Mouse (Mus musculus) 3134 (cell line): ENCODE measurements at regions not wholly inside any gene's neighbourhood (a gene's known extent, or its start where the extent isn't known, plus 50 kb on each side); places are given as distances from the start of the nearest gene placed in this dataset.

Source experiments
- DNase-seq: peaks from one replicate; pipeline ENCODE4 v3.0.0-alpha.2; 2011; ENCODE audit warnings: low spot score; ENCODE audit not compliant: insufficient read length; ENCODE audit errors: extremely low read depth

- no peak for DNase-seq
Measured at GRCm38 (mm10) chr14:58273693-58274419, 203.5 kb downstream of the Fgf9 start.

GRCm38 (mm10) chr14:58265373-58265772, 195.0 kb downstream of the Fgf9 start:
- DNase-seq: no peak

GRCm38 (mm10) chr14:58264401-58264800, 194.1 kb downstream of the Fgf9 start:
- DNase-seq: no peak

GRCm38 (mm10) chr14:58253369-58253968, 183.1 kb downstream of the Fgf9 start:
- DNase-seq: peak; percentile 76

- DNase-seq: no peak
Measured at GRCm38 (mm10) chr14:58225869-58226268, 155.5 kb downstream of the Fgf9 start.

- DNase-seq: no peak
Measured at GRCm38 (mm10) chr14:58224419-58224818, 154.1 kb downstream of the Fgf9 start.

- no peak for DNase-seq
Measured at GRCm38 (mm10) chr14:58208401-58208800, 138.1 kb downstream of the Fgf9 start.

GRCm38 (mm10) chr14:58202607-58203295, 132.4 kb downstream of the Fgf9 start:
- DNase-seq: no peak

GRCm38 (mm10) chr14:58189948-58190347, 119.6 kb downstream of the Fgf9 start:
- DNase-seq: no peak

GRCm38 (mm10) chr14:58182869-58183268, 112.5 kb downstream of the Fgf9 start:
- DNase-seq: no peak

GRCm38 (mm10) chr14:58180724-58181123, 110.4 kb downstream of the Fgf9 start:
- DNase-seq: no peak

GRCm38 (mm10) chr14:58175651-58176363, 105.5 kb downstream of the Fgf9 start:
- no peak for DNase-seq

- DNase-seq: no peak
Measured at GRCm38 (mm10) chr14:58174512-58174911, 104.2 kb downstream of the Fgf9 start.

- DNase-seq: no peak
Measured at GRCm38 (mm10) chr14:58168920-58169319, 98.6 kb downstream of the Fgf9 start.
